Mouse (Mus musculus) 416B (cell line): Measurements from ENCODE around the gene Vat1l.

Experiments
- DNase-seq: peaks from one replicate; pipeline ENCODE4 v3.0.0; 2011; ENCODE audit warnings: low read depth

The Vat1l gene

DNA sequence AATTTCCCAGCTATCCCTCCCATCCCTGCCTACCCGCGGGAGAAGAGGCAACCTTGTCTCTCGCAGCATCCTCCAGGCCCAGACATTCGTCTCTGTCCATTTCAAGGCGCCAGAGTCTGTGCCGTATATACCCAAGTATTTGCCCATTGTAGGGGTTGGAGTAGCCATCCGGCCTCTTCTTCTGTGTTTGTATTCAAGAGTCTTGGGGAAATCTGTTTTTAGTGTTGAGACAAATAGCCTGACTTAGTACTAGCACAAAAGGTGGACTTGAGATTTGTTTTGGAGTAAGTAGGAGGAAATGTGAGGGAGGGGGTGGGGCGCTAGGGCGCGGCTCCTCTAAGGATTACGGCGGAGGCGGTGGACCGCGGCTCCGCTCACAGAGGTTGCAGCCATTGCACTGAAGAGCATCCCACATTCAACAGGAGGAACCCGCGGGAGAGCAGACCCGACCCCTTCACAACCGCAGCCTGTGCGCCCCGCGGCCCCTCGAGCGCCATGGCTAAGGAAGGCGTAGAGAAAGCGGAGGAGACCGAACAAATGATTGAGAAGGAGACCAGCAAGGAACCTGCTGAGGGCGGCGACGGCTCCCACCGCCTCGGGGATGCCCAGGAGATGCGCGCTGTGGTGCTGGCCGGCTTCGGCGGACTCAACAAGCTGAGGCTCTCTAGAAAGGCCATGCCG lies at the start of gene Vat1l:
TSS of gene Vat1l (plus strand) at position 392 of the 681 bp plus-strand sequence.
- DNase-seq: no peak

DNA sequence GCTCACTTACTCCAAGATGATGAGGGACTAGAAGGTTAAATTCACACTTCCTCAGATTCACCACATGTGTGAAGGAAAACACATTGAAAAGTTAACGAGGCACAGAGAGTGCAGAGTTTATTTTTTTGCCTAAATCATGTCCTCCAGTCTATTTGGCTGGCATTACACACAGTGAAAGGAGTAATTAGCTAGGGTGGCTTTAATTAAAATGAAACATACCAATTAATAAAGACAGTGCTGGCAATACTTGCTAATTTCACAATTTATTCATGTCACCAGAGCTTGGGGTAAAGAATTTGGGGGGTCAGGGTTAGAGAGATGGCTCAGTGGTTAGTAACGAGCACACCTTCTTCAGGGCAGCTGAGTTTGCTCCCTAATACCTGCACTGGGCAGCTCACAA lies 46.8 kb upstream of the Vat1l start:
- DNase-seq: no peak

- DNase-seq: no peak
These were observed 45.7 kb upstream of the Vat1l start for GRCm38 (mm10) chr8:114159666-114160065.

DNA sequence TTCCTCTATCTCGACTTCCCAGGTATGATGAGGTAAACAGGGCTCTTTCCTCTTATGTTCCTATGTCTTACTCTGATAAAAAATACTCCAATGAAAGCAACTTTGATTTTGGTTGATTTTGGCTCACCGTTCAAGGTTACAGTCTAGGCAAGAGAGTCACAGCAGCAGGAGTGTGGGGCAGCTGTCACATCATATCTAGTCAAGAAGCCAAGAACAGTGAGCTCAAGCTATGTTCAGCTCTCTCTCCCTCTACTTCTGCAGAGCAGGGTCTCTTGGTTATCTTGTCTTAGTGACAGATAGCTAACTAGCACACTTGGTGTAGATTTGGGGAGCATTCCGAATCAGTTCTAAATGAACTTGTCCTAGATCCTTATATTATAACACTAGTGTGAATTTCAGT lies 41.5 kb upstream of the Vat1l start:
- no peak for DNase-seq

GRCm38 (mm10) chr8:114164444-114165096 lies 40.8 kb upstream of the Vat1l start:
- DNase-seq: peak; percentile 60

GRCm38 (mm10) chr8:114165741-114166140 lies 39.7 kb upstream of the Vat1l start:
- no peak for DNase-seq

- peak; percentile 58 for DNase-seq
These were observed 28.7 kb upstream of the Vat1l start for GRCm38 (mm10) chr8:114176721-114177120.

DNA sequence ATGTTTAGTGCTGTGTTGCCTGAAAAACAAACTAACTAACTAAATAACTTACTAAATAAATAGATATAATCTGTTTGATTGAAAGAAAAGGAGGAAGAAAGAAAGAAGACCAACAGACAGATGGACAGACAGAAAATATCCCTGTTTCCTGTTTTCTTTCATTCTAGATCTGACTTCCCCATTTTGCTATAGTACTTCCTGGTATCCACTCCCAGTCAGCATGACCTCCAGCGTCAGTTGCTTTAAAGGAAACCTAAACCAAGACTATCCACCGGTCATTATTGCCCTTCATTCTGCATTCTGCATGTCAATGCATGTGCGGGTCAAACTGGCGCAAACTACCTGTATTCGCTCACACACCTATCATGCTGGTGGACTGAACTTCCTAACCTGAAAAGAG lies 12.1 kb upstream of the Vat1l start:
- DNase-seq: peak; percentile 13

GRCm38 (mm10) chr8:114198990-114199389 lies 6.4 kb upstream of the Vat1l start:
- no peak for DNase-seq

DNA sequence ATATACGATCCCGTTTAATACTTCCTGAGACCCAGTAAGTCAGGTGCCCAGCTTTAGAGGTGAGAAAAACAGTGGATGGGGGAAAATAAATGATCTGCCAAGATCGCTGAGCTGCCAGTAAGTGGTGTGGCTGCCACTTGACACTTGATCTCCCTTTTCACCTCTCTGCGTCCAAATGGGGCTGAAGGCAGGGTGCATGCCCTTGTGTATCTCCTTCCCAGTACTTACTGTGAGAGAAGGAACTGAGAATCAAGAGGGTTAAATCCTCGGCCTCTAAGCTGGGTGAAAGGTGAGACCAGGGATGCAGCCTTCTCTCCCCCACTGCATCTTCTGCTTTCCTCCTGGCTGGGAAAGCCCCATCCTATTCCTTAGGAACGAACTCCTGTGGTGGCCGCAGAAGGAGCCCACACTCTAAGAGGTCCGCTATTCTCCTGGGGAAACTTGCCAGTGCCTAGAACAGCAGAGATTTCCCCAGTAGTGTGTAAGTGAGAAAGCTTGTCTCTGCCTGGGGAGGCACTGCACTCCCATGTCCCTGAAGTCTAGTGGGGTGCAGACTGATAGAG lies 1.1 kb downstream of the Vat1l start:
- no peak for DNase-seq

- DNase-seq: no peak
These were observed 1.6 kb downstream of the Vat1l start for GRCm38 (mm10) chr8:114207026-114207425.

GRCm38 (mm10) chr8:114220779-114221178 lies 15.4 kb downstream of the Vat1l start:
- no peak for DNase-seq

DNA sequence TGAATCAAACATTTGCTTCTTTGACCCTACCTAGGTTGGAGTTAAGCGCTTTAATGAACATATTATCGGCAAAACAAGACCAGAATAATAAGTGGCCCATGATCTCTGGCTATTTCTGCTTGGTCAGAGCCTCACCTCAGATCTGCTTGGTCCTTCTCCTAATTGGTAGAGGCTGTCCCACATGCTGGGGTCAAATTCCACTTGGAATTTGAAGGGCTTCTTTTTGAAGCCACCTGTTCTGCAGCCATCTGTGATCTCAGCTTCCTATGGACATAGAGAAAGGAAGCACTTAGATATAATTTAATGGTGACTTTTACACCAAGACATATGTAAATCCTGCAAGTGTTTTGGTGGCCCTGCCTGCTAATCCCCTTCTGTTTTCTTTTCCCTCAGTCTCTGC lies 16.6 kb downstream of the Vat1l start:
- DNase-seq: no peak

- no peak for DNase-seq
These were observed 18.6 kb downstream of the Vat1l start for GRCm38 (mm10) chr8:114224001-114224400.

DNA sequence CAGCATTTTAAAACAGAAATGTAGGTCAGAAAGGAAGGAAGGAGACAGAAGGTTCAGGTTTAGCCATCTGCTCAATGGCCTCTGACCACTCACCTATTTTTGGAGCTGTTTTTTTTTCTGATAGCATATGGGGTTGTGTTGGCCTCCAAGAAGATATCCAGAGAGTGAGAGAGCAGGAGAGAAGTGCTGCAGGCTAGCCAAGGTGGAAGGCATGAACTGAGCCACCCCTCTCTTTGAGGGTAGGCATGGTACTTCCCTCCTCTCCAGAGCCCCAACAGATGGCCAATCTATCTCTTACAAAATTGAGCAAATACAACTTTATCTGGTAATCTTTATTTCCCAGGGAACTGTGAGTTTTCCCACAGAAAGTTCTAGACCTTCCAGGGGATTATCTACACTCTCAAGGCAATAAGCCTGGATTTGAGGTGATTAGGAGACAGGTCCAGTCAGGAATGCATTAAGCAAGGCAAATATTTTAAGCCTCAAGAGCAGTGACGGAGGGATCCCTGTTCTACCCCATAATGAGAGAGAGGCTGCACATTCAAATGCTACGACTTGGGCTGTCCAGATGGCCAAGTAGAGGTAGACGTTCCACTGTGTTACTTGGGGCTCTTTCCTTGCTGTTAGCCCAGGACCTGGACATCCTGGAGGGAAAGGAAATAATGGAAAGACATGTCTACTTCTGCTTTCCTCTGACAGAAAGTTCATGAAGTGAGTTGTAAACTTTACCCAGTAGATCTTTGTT lies 46.1 kb downstream of the Vat1l start:
- DNase-seq: no peak

GRCm38 (mm10) chr8:114258685-114259084 lies 53.3 kb downstream of the Vat1l start:
- DNase-seq: no peak

DNA sequence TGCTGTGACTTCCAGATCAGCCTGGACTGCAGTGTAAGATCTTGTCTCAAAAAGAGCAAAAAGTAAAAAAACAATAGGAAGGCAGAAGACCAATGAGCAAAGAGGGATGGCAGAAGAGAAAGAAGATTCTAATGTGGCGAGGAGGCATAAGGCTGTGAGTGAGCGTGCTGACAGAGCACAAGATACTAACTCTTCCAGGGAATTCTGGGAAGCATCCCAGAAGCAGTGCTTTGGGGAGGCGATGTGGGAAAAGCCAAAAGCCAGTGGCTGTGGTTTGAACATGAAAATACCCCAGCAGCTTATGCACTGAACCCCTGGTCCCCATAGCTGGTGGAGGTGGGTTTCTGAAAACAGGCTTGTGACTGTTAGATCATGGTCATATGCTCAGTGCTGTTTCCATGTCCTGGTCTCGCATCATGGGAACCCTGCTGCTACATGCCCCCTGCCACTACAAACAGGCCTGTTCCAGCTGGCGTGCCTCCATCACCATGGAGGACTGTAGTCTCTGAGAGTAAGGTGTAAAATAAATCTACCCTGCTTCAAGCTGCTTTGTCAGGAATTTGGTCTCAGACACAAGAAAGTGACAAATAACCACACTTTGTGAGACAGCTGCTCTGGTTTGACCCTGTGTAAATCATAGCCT lies 54.4 kb downstream of the Vat1l start:
- DNase-seq: no peak

GRCm38 (mm10) chr8:114262331-114262730 lies 56.9 kb downstream of the Vat1l start:
- peak; percentile 87 for DNase-seq

DNA sequence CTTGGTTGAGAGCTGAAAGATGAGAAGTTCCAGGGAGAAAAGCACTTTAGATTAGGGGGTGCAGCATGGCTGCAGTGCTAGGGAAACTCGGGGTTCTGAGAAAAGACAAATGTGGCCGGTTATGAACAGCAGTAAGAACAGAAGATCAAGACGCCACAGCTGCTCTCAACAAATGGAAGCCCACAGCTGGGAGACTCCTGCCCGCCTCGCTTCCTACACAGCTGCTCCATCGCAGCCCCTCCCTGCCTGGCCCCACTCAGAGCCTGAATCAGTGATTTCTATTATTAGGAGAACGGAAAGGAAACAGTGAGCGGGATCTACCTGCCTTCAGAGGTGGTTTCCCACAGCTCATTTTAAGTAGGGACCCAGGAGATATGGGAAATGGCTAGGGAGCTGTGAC lies 69.1 kb downstream of the Vat1l start:
- DNase-seq: no peak

GRCm38 (mm10) chr8:114281101-114281500 lies 75.7 kb downstream of the Vat1l start:
- DNase-seq: no peak

DNA sequence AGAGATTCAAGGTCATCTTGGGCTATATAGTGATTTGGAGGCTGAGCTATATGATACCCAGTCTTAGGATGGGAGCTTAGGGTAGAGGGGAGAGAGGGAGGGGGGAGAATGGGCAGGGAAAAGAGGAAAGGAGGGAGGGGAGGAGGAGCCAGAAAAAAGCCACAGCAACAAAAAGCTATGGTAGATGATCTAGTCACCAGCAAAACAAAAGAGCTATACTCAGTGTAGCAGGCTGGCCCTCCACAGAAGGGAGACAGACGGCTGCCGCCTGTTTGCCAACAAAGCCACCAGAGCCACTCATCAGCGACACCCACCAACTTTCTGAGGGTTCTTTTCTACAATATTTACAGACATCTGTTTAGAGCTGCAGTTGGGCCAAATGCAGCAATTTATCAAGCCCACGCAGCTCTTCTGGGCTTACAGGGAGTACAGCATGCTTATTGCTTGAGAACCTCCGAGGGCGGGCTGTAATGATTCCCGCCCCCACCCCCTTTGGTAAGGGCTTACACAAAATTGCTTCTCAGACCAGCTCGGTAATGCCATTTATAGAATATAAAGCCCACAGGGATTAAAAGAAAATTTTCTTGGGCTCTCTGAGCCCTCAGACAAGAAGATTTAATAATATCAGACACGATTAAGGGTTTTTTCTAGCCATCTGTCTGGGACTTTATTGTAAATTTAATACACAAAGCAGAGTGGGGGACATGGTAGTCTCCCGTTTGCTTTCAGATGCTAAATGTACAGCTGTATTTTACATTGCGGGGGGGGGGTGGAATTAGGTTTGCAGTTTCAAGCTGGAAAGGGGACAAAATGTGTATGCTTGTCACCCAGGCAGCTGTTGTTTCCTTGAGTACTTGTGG lies 89.7 kb downstream of the Vat1l start:
- no peak for DNase-seq

- DNase-seq: no peak
These were observed 90.3 kb downstream of the Vat1l start for GRCm38 (mm10) chr8:114295749-114296067.
